Mouse (Mus musculus) embryonic facial prominence, embryonic 14.5 days (tissue): ENCODE data around the gene A530032D15Rik. TPM values are rescaled to one million over a fixed set of nuclear protein-coding genes. Genes with fewer than 3 reads are reported as not detected.
"Not testable (repeated sequence)": the region's sequence is repeated elsewhere in the genome, so short reads cannot be mapped to it uniquely, and the experiment has no call there.

Source experiments
- ATAC-seq: fragments of 200-750 bp; cut with Nextera tagmentation; 2 replicates; pipeline ENCODE4 v1.8.0; 2017; ENCODE audit warnings: low read depth, moderate number of reproducible peaks, moderate TSS enrichment
- DNase-seq: peaks from one replicate; pipeline ENCODE4 v3.0.0-alpha.2; 2015; ENCODE audit warnings: low spot score
- H3K27ac ChIP-seq: fragments of 300-500 bp; sonication (generic); replicated peaks from 2 replicates; pipeline ENCODE4 v1.5.1; 2014; ENCODE audit warnings: low read depth, mild to moderate bottlenecking, low read length, moderate library complexity
- H3K27me3 ChIP-seq: fragments of 300-500 bp; sonication (generic); replicated peaks from 2 replicates; pipeline ENCODE4 v1.6.1; 2014; ENCODE audit warnings: low read length; ENCODE audit not compliant: control insufficient read depth, insufficient read depth
- H3K36me3 ChIP-seq: fragments of 300-500 bp; sonication (generic); 2 replicates; pipeline ENCODE4 v1.6.1; 2014; ENCODE audit warnings: low read length, mixed read lengths; ENCODE audit not compliant: control insufficient read depth, insufficient read depth
- H3K4me1 ChIP-seq: fragments of 300-500 bp; sonication (generic); 2 replicates; pipeline ENCODE4 v1.6.1; 2014; ENCODE audit warnings: antibody characterized with exemption, low read length; ENCODE audit not compliant: control insufficient read depth, insufficient read depth
- H3K4me2 ChIP-seq: fragments of 300-500 bp; sonication (generic); 2 replicates; pipeline ENCODE4 v1.6.1; 2014; ENCODE audit warnings: low read depth, mild to moderate bottlenecking, low read length, moderate library complexity, mixed read lengths
- H3K4me3 ChIP-seq: fragments of 300-500 bp; sonication (generic); 2 replicates; pipeline ENCODE4 v1.5.1; 2014; ENCODE audit warnings: low read depth, mild to moderate bottlenecking, low read length
- H3K9ac ChIP-seq: fragments of 300-500 bp; sonication (generic); 2 replicates; pipeline ENCODE4 v1.6.1; 2014; ENCODE audit warnings: low read depth, mild to moderate bottlenecking, low read length, moderate library complexity, mixed read lengths
- H3K9me3 ChIP-seq: fragments of 300-500 bp; sonication (generic); 2 replicates; pipeline ENCODE4 v1.6.1; 2016; ENCODE audit warnings: low read length; ENCODE audit not compliant: control insufficient read depth
- WGBS: fragments of 180-500 bp; shearing (Covaris S2); extraction: QIAGEN DNeasy Blood & Tissue Kit; methylation state at CpG from one replicate; pipeline ENCODE4 v1.1.7; 2014; 5-methylcytosine and 5-hydroxymethylcytosine counted together
- polyA plus RNA-seq: library from polyadenylated mRNA; unstranded; fragments of >200 nt; fragmentation: Nextera tagmentation; extraction: Ambion mirVana; gene quantifications from 2 replicates; pipeline ENCODE4 v1.2.1, GENCODE M21; 2014

A530032D15Rik gene
- polyA plus RNA-seq, 1 experiment from 2014 or later = not detected

DNA sequence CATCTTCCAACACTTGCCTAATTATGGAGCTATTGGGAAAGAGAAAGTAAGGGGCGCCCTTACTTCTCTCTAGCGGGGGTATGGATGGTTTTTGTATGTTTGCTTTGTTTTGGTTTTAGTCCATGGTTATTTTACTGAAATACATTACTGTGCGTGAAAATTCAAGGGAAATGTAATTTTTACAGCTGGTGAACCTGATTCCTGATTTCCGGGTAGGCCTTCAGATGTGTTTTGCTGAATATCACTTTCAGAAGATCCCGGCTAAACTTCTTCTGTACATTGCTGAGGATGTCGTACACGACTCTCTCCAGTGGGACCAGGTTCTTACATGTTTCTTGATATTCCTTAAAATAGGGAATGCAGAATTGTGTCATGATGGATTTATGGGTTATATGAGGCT, 2.6 kb upstream of the A530032D15Rik start:
- DNase-seq = peak; percentile 0
- ATAC-seq, H3K4me1 ChIP-seq, H3K4me3 ChIP-seq, H3K4me2 ChIP-seq, H3K9ac ChIP-seq, H3K27me3 ChIP-seq, H3K36me3 ChIP-seq, H3K9me3 ChIP-seq, H3K27ac ChIP-seq: not testable (repeated sequence)
- 88% methylated on average over 7 of the region's 7 CpGs for WGBS

DNA sequence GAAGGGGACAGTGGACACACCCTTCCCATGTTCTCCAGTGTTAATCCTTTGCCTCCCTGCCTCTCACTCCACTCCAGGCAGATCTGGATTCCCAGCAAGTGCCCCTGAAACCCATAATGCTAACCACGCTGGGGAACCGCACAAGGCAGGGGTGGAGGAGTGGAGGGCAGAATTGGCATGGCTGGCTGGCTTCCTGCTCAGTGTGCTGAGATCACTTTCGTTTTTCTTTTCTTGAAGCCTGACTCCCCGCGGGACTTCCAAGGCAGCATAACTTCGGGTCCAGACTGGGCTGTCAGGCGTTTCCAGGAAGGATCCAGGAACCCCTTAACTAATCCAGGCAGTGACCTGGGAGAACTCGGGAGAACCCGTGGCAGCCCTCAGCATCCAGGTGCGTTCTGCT, 1.9 kb upstream of the A530032D15Rik start:
- not testable (repeated sequence) for H3K36me3 ChIP-seq, H3K4me3 ChIP-seq, H3K9ac ChIP-seq, H3K9me3 ChIP-seq, DNase-seq, ATAC-seq, H3K4me1 ChIP-seq, H3K27ac ChIP-seq, H3K4me2 ChIP-seq, H3K27me3 ChIP-seq
- 57% methylated on average over 9 of the region's 10 CpGs for WGBS

DNA sequence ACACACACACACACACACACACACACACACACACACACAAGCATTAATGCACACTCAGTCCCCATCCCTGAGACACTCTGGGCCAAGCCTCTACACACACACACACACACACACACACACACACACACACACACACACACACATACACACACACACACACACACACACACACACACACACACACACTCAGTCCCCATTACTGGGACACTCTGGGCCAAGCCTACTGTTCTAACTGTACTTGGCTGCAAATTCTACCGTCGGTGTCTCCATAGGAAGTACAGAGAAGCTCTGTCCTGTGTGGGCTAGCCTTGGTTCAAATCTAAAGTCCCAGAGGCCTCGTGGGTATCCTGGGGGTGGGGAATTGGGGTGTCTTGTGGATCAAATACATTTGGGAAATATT, 1.2 kb upstream of the A530032D15Rik start:
- H3K27me3 ChIP-seq, DNase-seq, ATAC-seq, H3K27ac ChIP-seq, H3K4me1 ChIP-seq, H3K4me3 ChIP-seq, H3K9ac ChIP-seq, H3K9me3 ChIP-seq, H3K4me2 ChIP-seq, H3K36me3 ChIP-seq: not testable (repeated sequence)
- 83% methylated on average over 2 of the region's 3 CpGs for WGBS

- H3K36me3 ChIP-seq, H3K27ac ChIP-seq, ATAC-seq, H3K9me3 ChIP-seq, H3K4me2 ChIP-seq, DNase-seq, H3K4me1 ChIP-seq, H3K9ac ChIP-seq, H3K4me3 ChIP-seq, H3K27me3 ChIP-seq: not testable (repeated sequence)
- WGBS = 71% methylated on average over 5 of the region's 6 CpGs
Measured at GRCm38 (mm10) chr1:85106013-85106412, 3.6 kb downstream of the A530032D15Rik start.

- 85% methylated on average over 4 of the region's 4 CpGs for WGBS
- H3K9ac ChIP-seq = not testable (repeated sequence)
Measured at GRCm38 (mm10) chr1:85105336-85105735, 4.3 kb downstream of the A530032D15Rik start.

GRCm38 (mm10) chr1:85101754-85102153, 7.9 kb downstream of the A530032D15Rik start:
- not testable (repeated sequence) for H3K27me3 ChIP-seq, ATAC-seq, DNase-seq, H3K4me1 ChIP-seq, H3K9me3 ChIP-seq, H3K4me3 ChIP-seq, H3K27ac ChIP-seq, H3K4me2 ChIP-seq, H3K36me3 ChIP-seq, H3K9ac ChIP-seq
- WGBS = 85% methylated on average over 4 of the region's 4 CpGs

More at GRCm38 (mm10) chr1:85105336-85105735, 4.3 kb downstream of the A530032D15Rik start:
- not testable (repeated sequence) for H3K4me3 ChIP-seq, ATAC-seq, H3K4me1 ChIP-seq, H3K9me3 ChIP-seq, H3K27me3 ChIP-seq, H3K4me2 ChIP-seq, H3K27ac ChIP-seq, DNase-seq, H3K36me3 ChIP-seq

DNA sequence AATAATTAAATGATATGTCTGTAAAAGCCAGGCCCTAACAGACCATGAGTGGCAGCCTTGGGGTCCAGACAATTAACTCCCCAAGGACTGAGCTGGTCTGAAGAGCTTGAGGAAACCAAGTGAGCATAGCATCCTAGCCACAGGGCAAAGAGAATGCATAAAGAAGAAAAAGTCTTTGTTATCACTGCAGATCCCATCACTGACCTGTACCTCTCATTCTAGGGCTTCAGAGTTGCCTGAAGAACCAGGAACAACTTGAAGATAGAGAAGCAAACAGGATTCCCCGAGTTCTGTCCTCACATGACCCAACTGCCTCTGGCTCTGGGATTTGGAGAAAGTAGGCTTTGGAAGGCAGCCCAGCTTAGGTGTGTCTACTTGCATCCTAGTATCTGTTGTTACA, 9.8 kb downstream of the A530032D15Rik start, which contains the start of gene Gm10553:
Gene Gm10553, plus strand, starts transcription at position 301 of the 400 bp plus-strand sequence.
- not testable (repeated sequence) for H3K4me3 ChIP-seq, ATAC-seq, H3K27me3 ChIP-seq, DNase-seq, H3K4me2 ChIP-seq, H3K36me3 ChIP-seq, H3K9me3 ChIP-seq, H3K27ac ChIP-seq, H3K4me1 ChIP-seq, H3K9ac ChIP-seq
- WGBS = 67% methylated on average over 1 of the region's 1 CpGs

- H3K27ac ChIP-seq, H3K36me3 ChIP-seq, ATAC-seq, H3K9me3 ChIP-seq, H3K9ac ChIP-seq, H3K4me2 ChIP-seq, DNase-seq, H3K4me1 ChIP-seq, H3K27me3 ChIP-seq, H3K4me3 ChIP-seq: not testable (repeated sequence)
- 86% methylated on average over 6 of the region's 7 CpGs for WGBS
Measured at GRCm38 (mm10) chr1:85099081-85099480, 10.6 kb downstream of the A530032D15Rik start.

- not testable (repeated sequence) for H3K9ac ChIP-seq, H3K27me3 ChIP-seq, ATAC-seq, H3K9me3 ChIP-seq, H3K27ac ChIP-seq, H3K4me1 ChIP-seq, DNase-seq, H3K4me3 ChIP-seq, H3K36me3 ChIP-seq, H3K4me2 ChIP-seq
- 83% methylated on average over 6 of the region's 7 CpGs for WGBS
Measured at GRCm38 (mm10) chr1:85093011-85093572, 16.6 kb downstream of the A530032D15Rik start.
